Mouse (Mus musculus) thymus, postnatal 10 days (tissue): Measurements from ENCODE around the gene Mat2a.

Experiments used
- DNase-seq, 2 experiments: peaks; one replicate each; pipeline ENCODE4 v3.0.0; 2021; ENCODE audit warnings: low spot score in 2 of 2

The Mat2a gene

GRCm38 (mm10) chr6:72383142-72383820, 56.1 kb downstream of the Mat2a start:
- DNase-seq = no peak
